Mouse (Mus musculus): ENCODE measurements around the gene Zic2. TPM values are rescaled to one million over a fixed set of nuclear protein-coding genes. Genes with fewer than 3 reads are reported as not detected.

Zic2 gene
- 0.05 TPM in 1 of 2 replicates, not detected in the other for polyA plus RNA-seq (2012; rRNA removed)

DNA sequence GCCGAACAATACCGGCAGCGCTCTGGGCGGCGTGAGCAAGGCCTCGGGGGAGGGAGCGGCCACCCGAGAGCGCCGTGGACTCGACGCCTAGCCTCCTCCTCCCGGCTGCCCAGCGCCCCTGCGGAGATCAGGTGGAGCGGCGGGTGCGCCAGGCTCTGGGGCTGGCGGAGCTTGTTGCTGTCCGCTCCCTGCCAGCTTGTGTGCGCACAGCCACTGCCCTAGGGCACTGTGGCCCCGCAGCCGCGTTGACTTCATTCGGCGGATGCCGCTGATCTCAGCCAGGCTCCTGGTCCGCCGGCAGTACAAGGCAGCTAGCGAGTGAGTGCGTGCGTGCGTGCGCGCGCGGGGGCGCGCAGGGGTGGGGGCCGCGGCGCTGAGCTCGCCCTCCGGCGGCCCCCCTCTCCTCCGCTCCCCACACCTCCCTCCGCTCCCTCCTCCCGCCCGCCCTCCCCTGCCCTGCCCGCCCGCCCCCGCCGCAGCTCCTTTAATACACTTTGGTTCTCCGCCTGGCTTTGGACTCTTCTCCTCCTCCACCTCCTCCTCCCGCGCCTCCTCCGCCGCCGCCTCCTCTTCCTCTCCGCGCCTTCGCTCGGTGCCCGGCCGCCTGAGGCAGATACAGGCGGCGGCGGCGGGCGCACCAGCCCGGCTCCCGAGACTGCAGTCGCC, at the start of gene Zic2:
Gene Zic2, plus strand, starts transcription at position 545 of the 666 bp plus-strand sequence.
- peaks cover 15% of the 10 kb centered on the region for H3K4me1 ChIP-seq (ENCODE audit: control insufficient read depth, insufficient read depth, low read length)
- peak within 1 kb of the TSS; percentile 35; the same call in 1 of the 2 replicates for H3K4me3 ChIP-seq (ENCODE audit: control insufficient read depth, low read depth, low read length)
- peaks cover 9% of the 10 kb centered on the region for H3K27me3 ChIP-seq (ENCODE audit: control insufficient read depth, insufficient read depth, low read length)
- H3K36me3 ChIP-seq (ENCODE audit: control insufficient read depth, insufficient read depth, low read length), result no peaks in the 10 kb centered on the region
- no peak for TF ChIP-seq CTCF (IDR thresholded peaks at IDR 0.05; ENCODE audit: control insufficient read depth, insufficient read depth, insufficient replicate concordance, low read depth, low read length)
- TF ChIP-seq POLR2A (IDR thresholded peaks at IDR 0.05; ENCODE audit: control insufficient read depth, low read depth, low read length), result no peak
- H3K27ac ChIP-seq (ENCODE audit: control insufficient read depth, insufficient read depth, low read depth, low read length), result no peak within 1 kb of the TSS

DNA sequence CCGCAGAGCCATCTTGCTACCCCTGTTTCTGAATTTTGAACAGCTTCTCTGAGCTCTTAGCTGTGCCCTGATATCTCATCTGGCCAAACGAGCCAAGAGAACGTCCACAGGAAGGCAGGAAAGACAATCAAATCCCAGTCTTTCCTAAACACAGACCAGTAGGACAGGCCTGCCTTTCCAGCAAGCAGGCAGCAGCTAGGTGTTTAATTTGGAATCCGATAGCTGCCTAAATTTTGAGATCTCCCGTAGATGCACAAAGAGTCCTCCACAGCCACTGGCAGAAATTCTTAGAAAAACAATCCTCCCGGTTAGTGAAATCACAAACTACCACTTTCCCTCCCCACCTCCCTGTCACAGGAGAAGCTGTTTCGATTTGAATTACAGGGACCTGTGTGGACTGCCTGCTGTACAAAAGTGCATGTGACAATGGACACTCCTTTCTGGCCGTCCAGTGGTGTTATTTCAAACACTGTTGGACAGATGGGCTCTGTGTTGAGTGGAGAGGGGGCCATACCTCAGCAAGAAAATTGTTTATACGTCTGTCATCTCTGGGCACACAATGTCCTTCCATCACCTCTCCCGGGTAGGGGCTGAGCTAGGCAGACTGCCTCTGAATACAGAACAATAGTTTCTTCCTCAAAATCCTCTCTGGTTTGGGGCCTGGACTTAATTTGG, 48.6 kb upstream of the Zic2 start:
- Histone ChIP-seq H3K4me3 (ENCODE audit: control insufficient read depth, low read depth, low read length) (no peak overlapping the region), H3K27me3 (ENCODE audit: control insufficient read depth, insufficient read depth, low read length) (no peaks in the 10 kb centered on the region), H3K36me3 (ENCODE audit: control insufficient read depth, insufficient read depth, low read length) (no peaks in the 10 kb centered on the region), H3K4me1 (ENCODE audit: control insufficient read depth, insufficient read depth, low read length) (no peaks in the 10 kb centered on the region; the same call in 1 of the 2 replicates), H3K27ac (ENCODE audit: control insufficient read depth, insufficient read depth, low read depth, low read length) (no peak overlapping the region)
- TF ChIP-seq POLR2A (IDR thresholded peaks at IDR 0.05; ENCODE audit: control insufficient read depth, low read depth, low read length) (no peak), CTCF (IDR thresholded peaks at IDR 0.05; ENCODE audit: control insufficient read depth, insufficient read depth, insufficient replicate concordance, low read depth, low read length) (no peak)

- no peak overlapping the region for H3K4me3 ChIP-seq (ENCODE audit: control insufficient read depth, low read depth, low read length)
- no peaks in the 10 kb centered on the region for H3K36me3 ChIP-seq (ENCODE audit: control insufficient read depth, insufficient read depth, low read length)
- H3K27ac ChIP-seq (ENCODE audit: control insufficient read depth, insufficient read depth, low read depth, low read length), result no peak overlapping the region
- H3K4me1 ChIP-seq (ENCODE audit: control insufficient read depth, insufficient read depth, low read length), result no peaks in the 10 kb centered on the region; the same call in 1 of the 2 replicates
- TF ChIP-seq POLR2A (IDR thresholded peaks at IDR 0.05; ENCODE audit: control insufficient read depth, low read depth, low read length), result no peak
- no peak for TF ChIP-seq CTCF (IDR thresholded peaks at IDR 0.05; ENCODE audit: control insufficient read depth, insufficient read depth, insufficient replicate concordance, low read depth, low read length)
- H3K27me3 ChIP-seq (ENCODE audit: control insufficient read depth, insufficient read depth, low read length), result no peaks in the 10 kb centered on the region
Observed at GRCm38 (mm10) chr14:122427204-122427560, 48.1 kb upstream of the Zic2 start.

DNA sequence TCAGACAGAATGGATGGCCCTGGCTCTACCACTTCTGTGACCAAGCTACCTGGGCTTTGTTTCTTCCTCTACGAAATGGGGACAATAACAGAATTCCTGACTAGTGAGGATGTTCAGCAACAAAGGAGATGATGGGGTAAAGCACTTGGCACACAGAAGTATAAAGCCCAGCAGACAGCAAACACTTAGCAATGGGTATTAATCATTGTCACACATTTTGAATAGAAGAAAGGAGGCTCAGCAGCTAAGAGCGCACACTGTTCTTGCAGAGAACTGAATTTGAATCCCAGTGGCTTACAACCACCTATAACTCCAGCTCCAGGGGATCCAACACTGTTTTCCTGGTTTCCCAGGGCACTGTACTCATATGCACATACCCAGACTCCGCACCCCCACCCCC, 47.6 kb upstream of the Zic2 start:
- TF ChIP-seq POLR2A (IDR thresholded peaks at IDR 0.05; ENCODE audit: control insufficient read depth, low read depth, low read length) (no peak), CTCF (IDR thresholded peaks at IDR 0.05; ENCODE audit: control insufficient read depth, insufficient read depth, insufficient replicate concordance, low read depth, low read length) (no peak)

GRCm38 (mm10) chr14:122432558-122432957, 42.7 kb upstream of the Zic2 start:
- TF ChIP-seq POLR2A (IDR thresholded peaks at IDR 0.05; ENCODE audit: control insufficient read depth, low read depth, low read length) (no peak), CTCF (IDR thresholded peaks at IDR 0.05; ENCODE audit: control insufficient read depth, insufficient read depth, insufficient replicate concordance, low read depth, low read length) (no peak)
- Histone ChIP-seq H3K36me3 (ENCODE audit: control insufficient read depth, insufficient read depth, low read length) (no peaks in the 10 kb centered on the region), H3K4me3 (ENCODE audit: control insufficient read depth, low read depth, low read length) (no peak overlapping the region), H3K4me1 (ENCODE audit: control insufficient read depth, insufficient read depth, low read length) (no peaks in the 10 kb centered on the region), H3K27me3 (ENCODE audit: control insufficient read depth, insufficient read depth, low read length) (no peaks in the 10 kb centered on the region), H3K27ac (ENCODE audit: control insufficient read depth, insufficient read depth, low read depth, low read length) (no peak overlapping the region)

More for the DNA sequence above, 47.6 kb upstream of the Zic2 start:
- H3K36me3 ChIP-seq (ENCODE audit: control insufficient read depth, insufficient read depth, low read length), result no peaks in the 10 kb centered on the region
- H3K27ac ChIP-seq (ENCODE audit: control insufficient read depth, insufficient read depth, low read depth, low read length), result no peak overlapping the region
- no peaks in the 10 kb centered on the region for H3K27me3 ChIP-seq (ENCODE audit: control insufficient read depth, insufficient read depth, low read length)
- no peaks in the 10 kb centered on the region; the same call in 1 of the 2 replicates for H3K4me1 ChIP-seq (ENCODE audit: control insufficient read depth, insufficient read depth, low read length)
- H3K4me3 ChIP-seq (ENCODE audit: control insufficient read depth, low read depth, low read length), result no peak overlapping the region

GRCm38 (mm10) chr14:122434039-122434438, 41.2 kb upstream of the Zic2 start:
- Histone ChIP-seq H3K27me3 (ENCODE audit: control insufficient read depth, insufficient read depth, low read length) (no peaks in the 10 kb centered on the region), H3K36me3 (ENCODE audit: control insufficient read depth, insufficient read depth, low read length) (no peaks in the 10 kb centered on the region), H3K27ac (ENCODE audit: control insufficient read depth, insufficient read depth, low read depth, low read length) (no peak overlapping the region), H3K4me3 (ENCODE audit: control insufficient read depth, low read depth, low read length) (no peak overlapping the region), H3K4me1 (ENCODE audit: control insufficient read depth, insufficient read depth, low read length) (no peaks in the 10 kb centered on the region)
- TF ChIP-seq POLR2A (IDR thresholded peaks at IDR 0.05; ENCODE audit: control insufficient read depth, low read depth, low read length) (no peak), CTCF (IDR thresholded peaks at IDR 0.05; ENCODE audit: control insufficient read depth, insufficient read depth, insufficient replicate concordance, low read depth, low read length) (no peak)

DNA sequence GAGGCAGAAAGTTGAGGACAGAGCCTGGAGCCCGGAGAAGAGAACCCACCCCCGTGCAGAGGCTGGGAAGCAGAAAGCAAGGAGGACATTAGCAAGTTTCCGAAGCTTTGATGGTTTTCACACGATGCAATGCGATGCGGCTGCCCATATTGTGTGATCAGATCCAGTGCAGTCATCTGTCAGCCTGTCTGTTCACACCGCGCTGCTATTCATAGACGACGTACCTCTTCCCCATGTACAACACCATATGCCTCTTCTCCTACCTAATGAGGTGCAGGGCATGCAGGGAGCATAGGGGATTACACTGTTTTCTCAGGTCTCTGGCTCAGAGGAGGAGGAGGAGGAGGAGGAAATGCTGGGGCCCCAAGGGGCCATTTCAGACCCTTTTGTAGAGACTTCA, 38.4 kb upstream of the Zic2 start:
- Histone ChIP-seq H3K27ac (ENCODE audit: control insufficient read depth, insufficient read depth, low read depth, low read length) (no peak overlapping the region), H3K4me1 (ENCODE audit: control insufficient read depth, insufficient read depth, low read length) (no peaks in the 10 kb centered on the region), H3K4me3 (ENCODE audit: control insufficient read depth, low read depth, low read length) (no peak overlapping the region), H3K27me3 (ENCODE audit: control insufficient read depth, insufficient read depth, low read length) (no peaks in the 10 kb centered on the region), H3K36me3 (ENCODE audit: control insufficient read depth, insufficient read depth, low read length) (no peaks in the 10 kb centered on the region)
- TF ChIP-seq CTCF (IDR thresholded peaks at IDR 0.05; ENCODE audit: control insufficient read depth, insufficient read depth, insufficient replicate concordance, low read depth, low read length) (no peak), POLR2A (IDR thresholded peaks at IDR 0.05; ENCODE audit: control insufficient read depth, low read depth, low read length) (no peak)
